Mouse (Mus musculus): ENCODE measurements around the gene Pi4k2a. TPM values are rescaled to one million over a fixed set of nuclear protein-coding genes. Genes with fewer than 3 reads are reported as not detected.

Pi4k2a gene
- 10 to 100 TPM; 40.9 to 47.4 TPM for total RNA-seq (2023)

DNA sequence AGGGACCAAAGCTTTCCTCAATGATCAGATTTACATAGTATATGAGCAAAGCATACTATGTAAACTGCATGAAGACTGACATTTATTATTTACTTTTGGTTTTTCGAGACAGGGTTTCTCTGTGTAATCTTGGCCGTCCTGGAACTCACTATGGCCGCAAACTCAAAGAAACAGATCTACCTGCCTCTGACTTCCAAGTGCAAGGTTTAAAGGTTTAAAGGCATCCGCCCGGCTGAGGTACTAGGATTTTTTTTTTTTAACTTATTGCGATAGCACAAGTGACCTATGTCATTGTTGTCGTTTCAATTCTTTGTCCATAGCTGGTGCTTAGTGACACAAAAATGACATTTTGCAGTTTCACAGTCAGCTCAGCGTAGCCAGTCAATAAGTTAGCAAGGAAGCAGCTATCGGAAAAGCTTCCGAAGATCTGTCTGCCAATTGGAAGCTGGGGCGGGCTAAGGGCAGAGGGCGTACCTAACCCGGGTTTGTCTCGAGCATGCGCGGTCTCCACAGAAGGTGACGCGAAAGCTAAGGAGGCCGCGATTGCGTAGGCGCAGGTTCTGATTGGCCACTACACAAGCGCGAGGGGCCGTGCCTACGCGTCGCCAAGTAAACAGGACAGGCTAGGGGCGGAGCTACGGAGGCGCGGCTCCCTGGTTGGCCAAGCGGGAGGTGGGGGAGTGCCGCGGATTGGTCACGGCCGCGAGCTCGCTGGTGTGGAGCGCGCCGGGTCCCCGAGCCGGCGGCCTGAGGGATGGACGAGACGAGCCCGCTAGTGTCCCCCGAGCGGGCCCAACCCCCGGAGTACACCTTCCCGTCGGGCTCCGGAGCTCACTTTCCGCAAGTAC is at the start of gene Pi4k2a:
Gene Pi4k2a (plus strand): TSS at position 723 of the 848 bp plus-strand sequence.

DNA sequence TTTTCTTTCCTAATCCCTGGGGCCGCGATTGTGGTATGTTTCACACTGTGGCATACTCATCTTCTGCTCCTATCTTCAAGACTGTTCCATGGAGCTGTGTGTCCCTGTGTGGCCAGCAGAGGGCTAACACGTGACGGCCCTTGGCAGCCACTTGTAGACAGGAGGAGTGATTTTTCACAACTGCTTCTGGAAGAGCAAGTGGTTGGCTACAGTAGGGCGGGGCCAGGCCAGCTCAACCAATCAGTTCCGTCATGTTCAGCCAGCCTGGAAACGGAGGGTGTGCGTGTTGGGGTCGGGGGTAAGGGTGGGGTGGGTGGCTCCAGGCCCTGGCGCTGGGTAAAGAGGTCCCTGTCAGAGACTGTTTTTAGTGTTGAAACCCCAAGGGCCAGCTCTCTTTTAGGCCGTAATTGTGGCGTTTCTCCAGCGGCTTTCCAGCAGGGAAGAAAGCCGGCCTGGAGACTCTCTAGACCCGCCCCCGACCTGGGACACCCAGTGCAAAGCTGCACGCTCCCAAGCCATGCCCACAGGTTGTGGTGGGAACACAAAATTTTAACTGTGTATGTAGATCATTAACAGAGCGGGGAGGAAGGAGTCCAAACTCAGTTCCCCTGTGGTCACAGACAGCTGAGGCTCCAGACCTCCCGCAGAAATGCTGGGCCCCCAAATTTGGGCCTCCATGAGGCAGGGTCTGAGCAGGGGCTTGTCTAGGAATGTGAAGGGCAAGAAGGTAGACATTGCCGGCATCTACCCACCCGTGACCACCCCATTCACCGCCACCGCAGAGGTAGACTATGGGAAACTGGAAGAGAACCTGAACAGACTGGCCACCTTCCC is 44.8 kb upstream of the Pi4k2a start, which contains the start of gene Hoga1:
Gene Hoga1 (plus strand): TSS at position 342 of the 834 bp plus-strand sequence.

GRCm38 (mm10) chr19:42051948-42052347 is 38.3 kb upstream of the Pi4k2a start, which contains the start of gene 4933411K16Rik:
TSS of gene 4933411K16Rik (plus strand) at chr19:42052248.

GRCm38 (mm10) chr19:42086166-42086565 is 4.1 kb upstream of the Pi4k2a start, which contains the start of gene Morn4:
TSS of gene Morn4 (minus strand) at chr19:42086357.

GRCm38 (mm10) chr19:42128787-42129508 is 38.7 kb downstream of the Pi4k2a start, which contains the start of gene Avpi1:
TSS of gene Avpi1 (minus strand) at chr19:42129059.

GRCm38 (mm10) chr19:42147170-42147768 is 57.0 kb downstream of the Pi4k2a start, which contains the start of gene Marveld1:
TSS of gene Marveld1 (plus strand) at chr19:42147400.

DNA sequence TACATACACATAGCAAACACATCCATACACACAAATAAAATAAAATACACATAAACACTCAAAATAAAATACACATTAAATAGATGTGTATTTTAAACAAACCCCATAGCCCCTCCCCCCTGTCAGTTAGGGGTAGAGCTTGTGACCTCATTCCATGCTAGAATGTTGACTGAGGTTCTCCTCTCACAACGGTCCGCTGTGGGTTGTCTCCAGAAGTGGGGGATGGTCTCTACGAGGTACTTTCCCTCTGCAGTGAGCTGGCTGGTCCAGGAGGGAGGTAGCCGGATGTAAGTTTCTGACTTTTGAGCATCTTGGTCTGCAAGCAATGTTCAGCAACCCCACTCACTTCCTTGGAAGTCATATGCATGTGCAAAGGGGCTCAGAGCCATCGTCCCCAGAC is 73.5 kb downstream of the Pi4k2a start, which contains the start of gene Zfyve27:
Gene Zfyve27 (plus strand): TSS at position 188 of the 400 bp plus-strand sequence.

Other genes starting within 250 kb of the Pi4k2a start
- 100 to 1,000 TPM; 107 to 120 TPM for gene Frat2, start 242.3 kb upstream of the Pi4k2a start, total RNA-seq (2023)
- gene Rrp12, start 194.3 kb upstream of the Pi4k2a start, total RNA-seq (2023): 10 to 100 TPM; 28.4 to 31.6 TPM
- 10 to 100 TPM; 54.0 to 58.5 TPM for gene Pgam1, start 178.5 kb upstream of the Pi4k2a start, total RNA-seq (2023)
- 10 to 100 TPM; 47.2 to 54.1 TPM for gene Exosc1, start 157.0 kb upstream of the Pi4k2a start, total RNA-seq (2023)
- gene Zdhhc16, start 157.0 kb upstream of the Pi4k2a start, total RNA-seq (2023): 10 to 100 TPM; 38.3 to 47.9 TPM
- 100 to 1,000 TPM; 101 to 136 TPM for gene Mms19, start 109.3 kb upstream of the Pi4k2a start, total RNA-seq (2023)
- gene Ubtd1, start 108.7 kb upstream of the Pi4k2a start, total RNA-seq (2023): 1 to 10 TPM; 8.2 to 9.1 TPM
- not detected for gene Ankrd2, start 54.5 kb upstream of the Pi4k2a start, total RNA-seq (2023)
- under 1 TPM in 1 of 2 experiments, not detected in 1; 0.32 TPM for gene Hoga1, start 44.9 kb upstream of the Pi4k2a start, total RNA-seq (2023)
- not detected for gene 4933411K16Rik, start 38.2 kb upstream of the Pi4k2a start, total RNA-seq (2023)
- under 1 TPM in 1 of 2 experiments, not detected in 1; 0.29 TPM for gene Morn4, start 4.1 kb upstream of the Pi4k2a start, total RNA-seq (2023)
- gene Avpi1, start 38.6 kb downstream of the Pi4k2a start, total RNA-seq (2023): 1 to 10 TPM; 6.5 to 6.9 TPM
- 10 to 100 TPM; 14.6 to 15.8 TPM for gene Marveld1, start 56.9 kb downstream of the Pi4k2a start, total RNA-seq (2023)
- gene Zfyve27, start 73.5 kb downstream of the Pi4k2a start, total RNA-seq (2023): 10 to 100 TPM; 71.5 to 75.2 TPM
- gene Sfrp5, start 111.8 kb downstream of the Pi4k2a start, total RNA-seq (2023): not detected
- gene Golga7b, start 157.1 kb downstream of the Pi4k2a start, total RNA-seq (2023): not detected